Mouse (Mus musculus) myocyte (in vitro differentiated cells): ENCODE data around the gene Stmn1. TPM values are rescaled to one million over a fixed set of nuclear protein-coding genes. Genes with fewer than 3 reads are reported as not detected.

Source experiments
- H3K27me3 ChIP-seq: one replicate; pipeline ENCODE4 v1.6.1; 2011; ENCODE audit not compliant: control insufficient read depth, insufficient read depth, insufficient read length
- H3K36me3 ChIP-seq: one replicate; pipeline ENCODE4 v1.6.1; 2011; ENCODE audit not compliant: control insufficient read depth, insufficient read depth
- H3K4me2 ChIP-seq: one replicate; pipeline ENCODE4 v1.6.1; 2011; ENCODE audit warnings: low read depth, control low read depth
- H3K4me3 ChIP-seq: one replicate; pipeline ENCODE4 v1.5.1; 2011; ENCODE audit warnings: mild to moderate bottlenecking, control low read depth, moderate library complexity
- H3K79me2 ChIP-seq: one replicate; pipeline ENCODE4 v1.6.1; 2011; ENCODE audit not compliant: control insufficient read depth, insufficient read depth
- H3ac ChIP-seq: one replicate; pipeline ENCODE4 v1.6.1; 2011; ENCODE audit not compliant: control insufficient read depth, insufficient read length
- CEBPB ChIP-seq: IDR thresholded peaks from 2 replicates; pipeline ENCODE4 v1.6.1; 2011; ENCODE audit warnings: mild to moderate bottlenecking, moderate library complexity; ENCODE audit not compliant: poor library complexity, insufficient read depth, severe bottlenecking
- E2F4 ChIP-seq: IDR thresholded peaks from one replicate; pipeline ENCODE4 v1.6.1; 2011; ENCODE audit warnings: mild to moderate bottlenecking, control low read depth, moderate library complexity; ENCODE audit not compliant: insufficient read depth
- MAX ChIP-seq: IDR thresholded peaks from one replicate; pipeline ENCODE4 v1.6.1; 2011; ENCODE audit warnings: low read depth, mild to moderate bottlenecking, control low read depth
- MYOD1 ChIP-seq, 3 experiments: IDR thresholded peaks; one replicate each; pipeline ENCODE4 v1.6.1; 2011; ENCODE audit warnings: control low read depth in 2 of 3, low read depth in 2 of 3, mild to moderate bottlenecking in 2 of 3, moderate library complexity in 1 of 3; ENCODE audit not compliant: insufficient read length in 2 of 3, control insufficient read depth in 1 of 3
- MYOG ChIP-seq, 3 experiments: IDR thresholded peaks; one replicate each; pipeline ENCODE4 v1.6.1; 2011; ENCODE audit warnings: control low read depth in 2 of 3, low read depth in 2 of 3, mild to moderate bottlenecking in 2 of 3; ENCODE audit not compliant: insufficient read length in 2 of 3, control insufficient read depth in 1 of 3, insufficient read depth in 1 of 3
- POLR2A ChIP-seq: IDR thresholded peaks from one replicate; pipeline ENCODE4 v1.6.1; 2011; ENCODE audit warnings: low read depth, mild to moderate bottlenecking, control low read depth, moderate library complexity; ENCODE audit not compliant: insufficient read length
- POLR2AphosphoS2 ChIP-seq: IDR thresholded peaks from one replicate; pipeline ENCODE4 v1.6.1; 2011; ENCODE audit warnings: low read depth, control low read depth; ENCODE audit not compliant: insufficient read length
- REST ChIP-seq: IDR thresholded peaks from one replicate; pipeline ENCODE4 v1.6.1; 2011; ENCODE audit warnings: mild to moderate bottlenecking, control low read depth, moderate library complexity; ENCODE audit not compliant: insufficient read depth, insufficient read length
- SRF ChIP-seq: IDR thresholded peaks from one replicate; pipeline ENCODE4 v1.6.1; 2011; ENCODE audit warnings: low read depth; ENCODE audit not compliant: control insufficient read depth, insufficient read length
- TCF12 ChIP-seq: IDR thresholded peaks from one replicate; pipeline ENCODE4 v1.6.1; 2011; ENCODE audit warnings: mild to moderate bottlenecking, control low read depth; ENCODE audit not compliant: poor library complexity, insufficient read depth, severe bottlenecking
- TCF3 ChIP-seq: IDR thresholded peaks from one replicate; pipeline ENCODE4 v1.6.1; 2011; ENCODE audit warnings: low read depth, control low read depth; ENCODE audit not compliant: insufficient read length
- USF1 ChIP-seq: IDR thresholded peaks from one replicate; pipeline ENCODE4 v1.6.1; 2011; ENCODE audit warnings: low read depth, mild to moderate bottlenecking, control low read depth, moderate library complexity
- polyA plus RNA-seq: library from polyadenylated mRNA; unstranded; fragments of >200 nt; fragmentation: generic; extraction: Trizol; gene quantifications from one replicate; pipeline ENCODE4 v1.2.1, GENCODE M21; 2012; ENCODE audit warnings: missing spikeins

Stmn1 gene
- polyA plus RNA-seq, 1 experiment = 213 TPM

DNA sequence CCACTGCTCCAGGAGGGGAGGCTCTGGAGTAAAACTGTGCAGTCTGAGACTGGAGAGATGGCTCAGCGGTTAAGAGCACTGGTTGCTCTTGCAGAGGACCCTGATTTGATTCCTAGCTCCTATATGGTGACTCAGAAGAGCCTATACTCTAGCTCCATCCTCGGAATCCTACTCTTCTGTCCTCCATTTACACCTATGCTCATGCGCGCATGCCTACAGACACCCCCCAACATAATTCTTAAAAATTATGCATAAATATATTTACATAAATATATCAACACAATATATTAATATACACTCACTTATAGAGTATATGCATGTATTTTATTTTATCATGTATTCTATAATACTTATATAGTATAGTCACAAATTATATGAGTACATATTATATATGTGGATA, 42.3 kb downstream of the Stmn1 start:
- no peak overlapping the region for H3ac ChIP-seq
- TF ChIP-seq MYOD1 (IDR thresholded peaks at IDR 0.05; ENCODE audit: control insufficient read depth in 1 of 3, insufficient read length in 2 of 3, low read depth in 2 of 3) (no peak), SRF (no peak), MYOG (IDR thresholded peaks at IDR 0.05; ENCODE audit: control insufficient read depth in 1 of 3, insufficient read depth in 1 of 3, insufficient read length in 2 of 3, low read depth in 2 of 3) (no peak), REST (no peak), USF1 (no peak), CEBPB (no peak), POLR2A (no peak), MAX (no peak), TCF3 (no peak), E2F4 (no peak), POLR2AphosphoS2 (no peak), TCF12 (no peak)
- peak overlapping the region; percentile 33 for H3K4me3 ChIP-seq
- no peaks in the 10 kb centered on the region for H3K36me3 ChIP-seq
- no peak overlapping the region for H3K4me2 ChIP-seq
- peaks cover 18% of the 10 kb centered on the region for H3K79me2 ChIP-seq
- no peaks in the 10 kb centered on the region for H3K27me3 ChIP-seq

DNA sequence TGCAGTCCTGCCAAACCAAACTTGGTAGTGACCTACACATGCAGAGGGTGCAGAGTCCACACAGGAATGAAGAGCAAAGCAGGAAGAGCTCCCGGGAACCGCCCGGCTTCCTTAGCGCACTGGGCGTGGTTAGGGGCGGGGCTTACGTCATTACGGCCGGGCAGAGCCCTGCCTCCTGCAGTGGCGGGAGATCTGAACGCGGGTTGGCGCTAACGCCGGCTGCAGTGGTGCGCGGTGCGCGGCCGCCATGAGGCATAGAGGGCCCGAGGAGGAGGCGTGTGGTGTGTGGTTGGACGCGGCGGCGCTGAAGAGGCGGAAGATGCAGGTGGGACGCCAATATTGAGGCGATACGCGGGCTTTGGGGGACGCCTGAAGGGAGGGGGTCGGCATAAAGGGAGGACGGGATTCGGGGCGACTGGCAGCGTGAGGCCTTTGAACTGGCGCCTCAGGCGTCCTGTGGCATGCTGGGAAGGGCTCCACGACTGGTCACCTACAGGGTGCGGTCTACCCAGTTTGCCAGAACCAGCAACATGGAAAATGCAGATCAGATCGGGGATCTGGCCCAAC, 42.8 kb downstream of the Stmn1 start, which contains the start of gene Aunip:
TSS of gene Aunip (plus strand) at position 155 of the 567 bp plus-strand sequence.
- Histone ChIP-seq H3ac (no peak within 1 kb of the TSS), H3K36me3 (no peaks in the 10 kb centered on the region), H3K4me3 (peak within 1 kb of the TSS; percentile 33), H3K27me3 (no peaks in the 10 kb centered on the region), H3K79me2 (peaks cover 18% of the 10 kb centered on the region), H3K4me2 (peak within 1 kb of the TSS; percentile 78)
- no peak for TF ChIP-seq MAX
- TF ChIP-seq SRF = no peak
- no peak for TF ChIP-seq CEBPB
- TF ChIP-seq TCF3 = no peak
- TF ChIP-seq POLR2AphosphoS2 = peak; percentile 48
- peak; percentile 63 for TF ChIP-seq POLR2A
- no peak for TF ChIP-seq MYOD1 (IDR thresholded peaks at IDR 0.05; ENCODE audit: control insufficient read depth in 1 of 3, insufficient read length in 2 of 3, low read depth in 2 of 3)
- TF ChIP-seq E2F4 = peak; percentile 76

DNA sequence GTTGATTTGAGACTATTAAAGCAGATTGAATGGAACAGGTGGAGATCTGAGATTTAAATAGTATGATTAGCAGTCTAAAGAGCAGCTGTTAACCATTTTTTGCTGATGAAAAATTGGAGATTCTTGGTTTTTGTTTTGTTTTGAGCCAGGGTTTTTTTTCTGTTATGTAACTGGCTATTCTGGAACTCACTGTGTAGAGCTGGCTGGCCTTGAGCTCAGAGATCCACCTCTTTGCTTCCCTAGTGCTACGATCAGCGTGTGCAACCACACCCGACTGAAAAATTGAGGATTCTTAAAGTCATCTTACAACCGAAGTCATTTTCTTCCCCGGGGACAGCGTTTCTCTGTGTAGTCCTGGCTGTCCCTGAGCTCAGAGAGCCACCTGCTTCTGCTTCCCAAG, 43.6 kb downstream of the Stmn1 start:
- H3K79me2 ChIP-seq = peaks cover 18% of the 10 kb centered on the region
- H3K4me2 ChIP-seq = peak overlapping the region; percentile 78
- no peak overlapping the region for H3ac ChIP-seq
- no peaks in the 10 kb centered on the region for H3K27me3 ChIP-seq
- peak overlapping the region; percentile 33 for H3K4me3 ChIP-seq
- H3K36me3 ChIP-seq = no peaks in the 10 kb centered on the region
- TF ChIP-seq POLR2A = no peak
- TF ChIP-seq CEBPB = no peak
- TF ChIP-seq SRF = no peak
- no peak for TF ChIP-seq MYOD1 (IDR thresholded peaks at IDR 0.05; ENCODE audit: control insufficient read depth in 1 of 3, insufficient read length in 2 of 3, low read depth in 2 of 3)
- TF ChIP-seq TCF12 = no peak
- TF ChIP-seq E2F4 = no peak
- TF ChIP-seq MYOG (IDR thresholded peaks at IDR 0.05; ENCODE audit: control insufficient read depth in 1 of 3, insufficient read depth in 1 of 3, insufficient read length in 2 of 3, low read depth in 2 of 3) = no peak
- no peak for TF ChIP-seq MAX
- no peak for TF ChIP-seq TCF3
- no peak for TF ChIP-seq USF1
- no peak for TF ChIP-seq POLR2AphosphoS2
- TF ChIP-seq REST = no peak

DNA sequence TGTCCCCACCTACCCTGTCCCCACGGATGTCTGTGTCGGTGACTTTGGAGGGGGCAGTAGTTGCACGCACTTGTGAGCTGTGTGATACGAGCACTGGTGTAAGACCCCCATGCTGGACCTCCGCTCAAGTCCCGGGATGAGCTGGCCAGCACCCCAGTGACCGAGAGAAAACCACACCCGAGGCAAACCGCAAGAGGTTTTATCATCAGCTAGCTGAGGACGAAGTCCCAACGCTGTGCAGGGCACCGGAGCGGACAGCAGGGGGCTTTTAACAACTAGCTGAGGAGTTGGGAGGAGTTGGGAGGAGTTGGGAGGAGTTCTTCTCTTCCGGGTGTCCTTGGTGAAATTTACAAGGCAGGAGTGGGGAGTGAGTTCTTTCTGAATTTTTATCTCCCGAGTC, 44.7 kb downstream of the Stmn1 start:
- Histone ChIP-seq H3K27me3 (no peaks in the 10 kb centered on the region), H3K4me3 (no peak overlapping the region), H3K79me2 (peaks cover 20% of the 10 kb centered on the region), H3ac (no peak overlapping the region), H3K36me3 (no peaks in the 10 kb centered on the region), H3K4me2 (no peak overlapping the region)
- TF ChIP-seq POLR2AphosphoS2 = no peak
- TF ChIP-seq MAX = no peak
- no peak for TF ChIP-seq TCF3
- TF ChIP-seq E2F4 = no peak
- no peak for TF ChIP-seq SRF
- TF ChIP-seq USF1 = no peak
- TF ChIP-seq REST = no peak
- no peak for TF ChIP-seq MYOD1 (IDR thresholded peaks at IDR 0.05; ENCODE audit: control insufficient read depth in 1 of 3, insufficient read length in 2 of 3, low read depth in 2 of 3)
- TF ChIP-seq MYOG (IDR thresholded peaks at IDR 0.05; ENCODE audit: control insufficient read depth in 1 of 3, insufficient read depth in 1 of 3, insufficient read length in 2 of 3, low read depth in 2 of 3) = no peak
- TF ChIP-seq TCF12 = no peak
- no peak for TF ChIP-seq POLR2A
- TF ChIP-seq CEBPB = no peak
